Mouse (Mus musculus) limb, embryonic 13.5 days (tissue): ENCODE measurements at regions not wholly inside any gene's neighbourhood (a gene's known extent, or its start where the extent isn't known, plus 50 kb on each side); places are given as distances from the start of the nearest gene placed in this dataset.
"Not testable (repeated sequence)": the region's sequence is repeated elsewhere in the genome, so short reads cannot be mapped to it uniquely, and the experiment has no call there.

Experiments used
- ATAC-seq: fragments of 200-750 bp; cut with Nextera tagmentation; 2 replicates; pipeline ENCODE4 v1.8.0; 2017; ENCODE audit warnings: low read depth, moderate number of reproducible peaks, moderate TSS enrichment; ENCODE audit not compliant: low FRiP score
- H3K27ac ChIP-seq: fragments of 300-500 bp; sonication (generic); 2 replicates; pipeline ENCODE4 v1.5.1; 2015; ENCODE audit warnings: inconsistent platforms, mild to moderate bottlenecking, moderate library complexity
- H3K27me3 ChIP-seq: fragments of 300-500 bp; sonication (generic); 2 replicates; pipeline ENCODE4 v1.6.1; 2015; ENCODE audit warnings: mild to moderate bottlenecking, inconsistent platforms
- H3K36me3 ChIP-seq: fragments of 300-500 bp; sonication (generic); 2 replicates; pipeline ENCODE4 v1.6.1; 2015; ENCODE audit warnings: inconsistent platforms, mild to moderate bottlenecking, moderate library complexity
- H3K4me1 ChIP-seq: fragments of 300-500 bp; sonication (generic); 2 replicates; pipeline ENCODE4 v1.6.1; 2015; ENCODE audit warnings: inconsistent platforms
- H3K4me2 ChIP-seq: fragments of 300-500 bp; sonication (generic); replicated peaks from 2 replicates; pipeline ENCODE4 v1.6.1; 2015; ENCODE audit warnings: inconsistent platforms, mild to moderate bottlenecking, moderate library complexity
- H3K4me3 ChIP-seq: fragments of 300-500 bp; sonication (generic); 2 replicates; pipeline ENCODE4 v1.5.1; 2015; ENCODE audit warnings: moderate library complexity, mild to moderate bottlenecking, inconsistent platforms
- H3K9ac ChIP-seq: fragments of 300-500 bp; sonication (generic); 2 replicates; pipeline ENCODE4 v1.6.1; 2015; ENCODE audit warnings: mild to moderate bottlenecking, inconsistent platforms
- H3K9me3 ChIP-seq: fragments of 300-500 bp; sonication (generic); 2 replicates; pipeline ENCODE4 v1.6.1; 2016; ENCODE audit warnings: inconsistent platforms
- WGBS: fragments of 180-500 bp; shearing (Covaris S2); methylation state at CpG from one replicate; pipeline ENCODE4 v1.1.7; 2015; 5-methylcytosine and 5-hydroxymethylcytosine counted together

- Histone ChIP-seq H3K4me1 (peaks cover 26% of the 10 kb centered on the region), H3K36me3 (no peaks in the 10 kb centered on the region), H3K4me2 (no peak overlapping the region), H3K4me3 (no peak overlapping the region), H3K27me3 (no peaks in the 10 kb centered on the region), H3K9ac (no peak overlapping the region), H3K9me3 (no peaks in the 10 kb centered on the region), H3K27ac (no peak overlapping the region)
- no peak for ATAC-seq
- WGBS = 78% methylated on average over 3 of the region's 3 CpGs
These were observed 356.7 kb downstream of the Fut8 start for GRCm38 (mm10) chr12:77594657-77595056.

- no peak overlapping the region for H3K9ac ChIP-seq
- H3K27me3 ChIP-seq = no peaks in the 10 kb centered on the region
- no peak overlapping the region for H3K4me2 ChIP-seq
- H3K27ac ChIP-seq = no peak overlapping the region
- ATAC-seq = no peak
- H3K4me3 ChIP-seq = no peak overlapping the region
- H3K9me3 ChIP-seq = no peaks in the 10 kb centered on the region
- WGBS = 74% methylated on average over 5 of the region's 5 CpGs
- no peaks in the 10 kb centered on the region for H3K36me3 ChIP-seq
- peaks cover 26% of the 10 kb centered on the region for H3K4me1 ChIP-seq
These were observed 357.9 kb downstream of the Fut8 start for GRCm38 (mm10) chr12:77595821-77596220.

GRCm38 (mm10) chr12:77596676-77597075 is 358.8 kb downstream of the Fut8 start:
- ATAC-seq = no peak
- Histone ChIP-seq H3K27me3 (no peaks in the 10 kb centered on the region), H3K4me2 (no peak overlapping the region), H3K36me3 (no peaks in the 10 kb centered on the region), H3K4me1 (peaks cover 26% of the 10 kb centered on the region), H3K9me3 (no peaks in the 10 kb centered on the region), H3K27ac (no peak overlapping the region), H3K9ac (no peak overlapping the region), H3K4me3 (no peak overlapping the region)
- WGBS = 64% methylated on average over 3 of the region's 3 CpGs

GRCm38 (mm10) chr12:77597627-77598333 is 359.9 kb downstream of the Fut8 start:
- Histone ChIP-seq H3K4me3 (no peak overlapping the region), H3K4me2 (no peak overlapping the region), H3K36me3 (no peaks in the 10 kb centered on the region), H3K9ac (no peak overlapping the region), H3K27me3 (no peaks in the 10 kb centered on the region), H3K9me3 (no peaks in the 10 kb centered on the region), H3K4me1 (peaks cover 26% of the 10 kb centered on the region), H3K27ac (peak overlapping the region; percentile 33; the same call in 1 of the 2 replicates)
- 17% methylated on average over 3 of the region's 3 CpGs for WGBS
- ATAC-seq = peak; percentile 48

GRCm38 (mm10) chr12:77598334-77598715 is 360.4 kb downstream of the Fut8 start:
- Histone ChIP-seq H3K27me3 (no peaks in the 10 kb centered on the region), H3K4me1 (peaks cover 26% of the 10 kb centered on the region), H3K4me3 (no peak overlapping the region), H3K27ac (peak overlapping the region; percentile 33; the same call in 1 of the 2 replicates), H3K4me2 (no peak overlapping the region), H3K9me3 (no peaks in the 10 kb centered on the region), H3K36me3 (no peaks in the 10 kb centered on the region), H3K9ac (no peak overlapping the region)
- ATAC-seq = no peak; the same call in 1 of the 2 replicates
- 29% methylated on average over 7 of the region's 7 CpGs for WGBS

GRCm38 (mm10) chr12:77599391-77599790 is 361.5 kb downstream of the Fut8 start:
- Histone ChIP-seq H3K27ac (no peak overlapping the region), H3K9ac (no peak overlapping the region), H3K4me2 (no peak overlapping the region), H3K36me3 (no peaks in the 10 kb centered on the region), H3K27me3 (no peaks in the 10 kb centered on the region), H3K4me3 (no peak overlapping the region), H3K9me3 (no peaks in the 10 kb centered on the region), H3K4me1 (peaks cover 26% of the 10 kb centered on the region)
- 15% methylated on average over 2 of the region's 2 CpGs for WGBS
- ATAC-seq = no peak; the same call in 1 of the 2 replicates

GRCm38 (mm10) chr12:77603832-77604501 is 366.0 kb downstream of the Fut8 start:
- H3K9ac ChIP-seq = no peak overlapping the region
- no peak overlapping the region for H3K4me2 ChIP-seq
- H3K4me1 ChIP-seq = peaks cover 6% of the 10 kb centered on the region
- H3K4me3 ChIP-seq = no peak overlapping the region
- H3K36me3 ChIP-seq = no peaks in the 10 kb centered on the region
- no peak for ATAC-seq
- no peaks in the 10 kb centered on the region for H3K9me3 ChIP-seq
- no peak overlapping the region for H3K27ac ChIP-seq
- WGBS = 80% methylated on average over 12 of the region's 12 CpGs
- H3K27me3 ChIP-seq = no peaks in the 10 kb centered on the region

- no peaks in the 10 kb centered on the region for H3K27me3 ChIP-seq
- H3K27ac ChIP-seq = no peak overlapping the region
- no peaks in the 10 kb centered on the region for H3K36me3 ChIP-seq
- WGBS = 87% methylated on average over 3 of the region's 3 CpGs
- H3K4me2 ChIP-seq = no peak overlapping the region
- H3K9me3 ChIP-seq = no peaks in the 10 kb centered on the region
- 0 out of 2 replicates have a peak, but pooled peaks cover 4% of the 10 kb centered on the region for H3K4me1 ChIP-seq
- ATAC-seq = no peak
- no peak overlapping the region for H3K4me3 ChIP-seq
- H3K9ac ChIP-seq = no peak overlapping the region
These were observed 379.6 kb downstream of the Fut8 start for GRCm38 (mm10) chr12:77617552-77617951.

GRCm38 (mm10) chr12:77622243-77622642 is 384.3 kb downstream of the Fut8 start:
- no peaks in the 10 kb centered on the region for H3K9me3 ChIP-seq
- H3K27ac ChIP-seq = no peak overlapping the region
- H3K4me2 ChIP-seq = no peak overlapping the region
- no peaks in the 10 kb centered on the region for H3K27me3 ChIP-seq
- no peak overlapping the region for H3K4me3 ChIP-seq
- no peak overlapping the region for H3K9ac ChIP-seq
- no peaks in the 10 kb centered on the region for H3K4me1 ChIP-seq
- no peak for ATAC-seq
- no peaks in the 10 kb centered on the region for H3K36me3 ChIP-seq

- ATAC-seq = not testable (repeated sequence)
These were observed 386.4 kb downstream of the Fut8 start for GRCm38 (mm10) chr12:77624323-77624722.

GRCm38 (mm10) chr12:77628358-77628850 is 390.5 kb downstream of the Fut8 start:
- Histone ChIP-seq H3K9me3 (no peaks in the 10 kb centered on the region), H3K27ac (no peak overlapping the region), H3K4me2 (no peak overlapping the region), H3K27me3 (no peaks in the 10 kb centered on the region), H3K36me3 (no peaks in the 10 kb centered on the region), H3K4me1 (no peaks in the 10 kb centered on the region), H3K4me3 (no peak overlapping the region), H3K9ac (no peak overlapping the region)
- ATAC-seq = no peak

More at GRCm38 (mm10) chr12:77624323-77624722, 386.4 kb downstream of the Fut8 start:
- H3K9ac ChIP-seq, H3K4me1 ChIP-seq, H3K9me3 ChIP-seq, H3K36me3 ChIP-seq, H3K27me3 ChIP-seq, H3K27ac ChIP-seq, H3K4me2 ChIP-seq, H3K4me3 ChIP-seq: not testable (repeated sequence)
- 82% methylated on average over 14 of the region's 14 CpGs for WGBS

- Histone ChIP-seq H3K9me3 (no peaks in the 10 kb centered on the region), H3K36me3 (no peaks in the 10 kb centered on the region), H3K27me3 (no peaks in the 10 kb centered on the region), H3K4me3 (no peak overlapping the region), H3K27ac (no peak overlapping the region), H3K9ac (no peak overlapping the region), H3K4me1 (peaks cover 6% of the 10 kb centered on the region), H3K4me2 (no peak overlapping the region)
- ATAC-seq = no peak
- 31% methylated on average over 10 of the region's 10 CpGs for WGBS
These were observed 396.2 kb downstream of the Fut8 start for GRCm38 (mm10) chr12:77633981-77634650.
